Mouse (Mus musculus) liver, adult 2 months (tissue): ENCODE measurements around the gene Usp8.

Experiments used
- CTCF ChIP-seq: fragments of 200-500 bp; IDR thresholded peaks from 2 replicates; pipeline ENCODE4 v1.5.1; 2011; ENCODE audit warnings: low read depth, low read length, control low read depth
- POLR2A ChIP-seq: fragments of 200-500 bp; IDR thresholded peaks from 2 replicates; pipeline ENCODE4 v1.6.1; 2011; ENCODE audit warnings: low read length, control low read depth; ENCODE audit not compliant: insufficient read depth; ENCODE audit errors: extremely low read depth

DNA sequence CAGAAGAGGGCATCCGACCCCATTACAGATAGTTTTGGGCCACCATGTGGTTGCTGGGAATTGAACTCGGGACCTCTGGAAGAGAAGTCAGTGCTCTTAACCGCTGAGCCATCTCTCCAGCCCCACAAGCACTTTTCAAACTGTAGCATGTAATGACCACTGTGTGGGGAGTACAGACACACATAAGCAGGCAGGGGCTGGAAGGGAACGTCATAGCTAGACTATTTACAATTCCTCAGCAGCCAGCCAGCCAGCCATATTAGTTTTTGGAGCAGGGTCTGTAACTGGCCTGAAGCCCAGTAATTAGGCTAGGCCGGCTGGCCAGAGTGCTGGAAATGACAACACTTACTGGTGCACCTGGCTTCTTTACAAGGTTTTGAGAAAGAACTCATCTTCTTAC, 91.3 kb downstream of the Usp8 start:
- no peak for TF ChIP-seq POLR2A
- no peak for TF ChIP-seq CTCF
